Mouse (Mus musculus): ENCODE data around the gene Vmn1r47. TPM values are rescaled to one million over a fixed set of nuclear protein-coding genes. Genes with fewer than 3 reads are reported as not detected.
"Not testable (repeated sequence)": the region's sequence is repeated elsewhere in the genome, so short reads cannot be mapped to it uniquely, and the experiment has no call there.

Gene Vmn1r47
- polyA plus RNA-seq (2016; fragmentation: Nextera tagmentation; extraction: Ambion mirVana), result not detected in 2 replicates

- WGBS, result 93% methylated on average over 1 of the region's 1 CpGs
- H3K4me3 ChIP-seq; H3K4me2 ChIP-seq (replicated peaks); H3K27ac ChIP-seq (replicated peaks); H3K27me3 ChIP-seq; H3K9me3 ChIP-seq; H3K4me1 ChIP-seq; H3K36me3 ChIP-seq; ATAC-seq (ENCODE audit: low FRiP score, low read depth); H3K9ac ChIP-seq (replicated peaks): not testable (repeated sequence)
These were observed at the start of gene Vmn1r47 for GRCm38 (mm10) chr6:90015847-90016246. TSS of gene Vmn1r47 (plus strand) at chr6:90016147.

GRCm38 (mm10) chr6:89966341-89966740 lies 49.6 kb upstream of the Vmn1r47 start:
- Histone ChIP-seq H3K4me3 (no peak overlapping the region), H3K9me3 (no peaks in the 10 kb centered on the region), H3K4me1 (no peaks in the 10 kb centered on the region), H3K9ac (replicated peaks) (no peak overlapping the region), H3K27me3 (no peaks in the 10 kb centered on the region), H3K27ac (replicated peaks) (no peak overlapping the region), H3K4me2 (replicated peaks) (no peak overlapping the region), H3K36me3 (no peaks in the 10 kb centered on the region)
- no peak for ATAC-seq (ENCODE audit: low FRiP score, low read depth)

GRCm38 (mm10) chr6:89969013-89969412 lies 46.9 kb upstream of the Vmn1r47 start, which contains the start of gene Vmn1r46:
TSS of gene Vmn1r46 (plus strand) at chr6:89969313.
- no peak within 1 kb of the TSS for H3K4me3 ChIP-seq
- peaks cover 12% of the 10 kb centered on the region; the same call in 1 of the 2 replicates for H3K9me3 ChIP-seq
- H3K27me3 ChIP-seq, result no peaks in the 10 kb centered on the region
- no peaks in the 10 kb centered on the region for H3K4me1 ChIP-seq
- WGBS, result 65% methylated on average over 2 of the region's 2 CpGs
- no peak within 1 kb of the TSS for H3K9ac ChIP-seq (replicated peaks)
- H3K27ac ChIP-seq (replicated peaks), result no peak within 1 kb of the TSS
- H3K36me3 ChIP-seq, result no peaks in the 10 kb centered on the region
- no peak for ATAC-seq (ENCODE audit: low FRiP score, low read depth)
- no peak within 1 kb of the TSS for H3K4me2 ChIP-seq (replicated peaks)

GRCm38 (mm10) chr6:89985989-89986388 lies 30.0 kb upstream of the Vmn1r47 start:
- H3K9ac ChIP-seq (replicated peaks), result no peak overlapping the region
- no peaks in the 10 kb centered on the region for H3K27me3 ChIP-seq
- no peaks in the 10 kb centered on the region for H3K36me3 ChIP-seq
- WGBS, result 11% methylated on average over 1 of the region's 1 CpGs
- peaks cover 11% of the 10 kb centered on the region; the same call in 1 of the 2 replicates for H3K9me3 ChIP-seq
- ATAC-seq (ENCODE audit: low FRiP score, low read depth), result no peak
- H3K4me3 ChIP-seq, result no peak overlapping the region
- H3K27ac ChIP-seq (replicated peaks), result no peak overlapping the region
- no peak overlapping the region for H3K4me2 ChIP-seq (replicated peaks)
- H3K4me1 ChIP-seq, result no peaks in the 10 kb centered on the region

DNA sequence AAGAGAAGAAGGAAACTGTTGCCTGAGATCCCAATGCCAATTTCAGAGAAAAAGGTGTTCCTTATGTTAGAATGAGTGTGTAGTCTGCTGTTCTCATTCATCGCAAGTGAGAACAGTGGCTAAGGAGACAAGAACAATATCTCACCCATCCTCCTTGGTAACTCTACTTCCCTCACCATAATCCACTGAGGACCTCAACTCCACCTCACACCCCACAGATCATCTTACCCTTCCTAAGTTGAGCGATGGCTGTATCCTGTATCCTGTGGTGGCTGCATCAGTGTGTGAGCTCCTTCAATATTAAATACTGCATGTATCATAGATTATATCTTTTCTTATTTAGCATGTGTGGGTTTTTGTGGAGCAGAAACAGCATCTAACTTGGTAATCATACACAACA lies 20.8 kb downstream of the Vmn1r47 start, which contains the start of gene Vmn1r48:
Gene Vmn1r48, minus strand, starts transcription at position 101 of the 400 bp plus-strand sequence.
- H3K27ac ChIP-seq (replicated peaks); H3K4me2 ChIP-seq (replicated peaks); H3K27me3 ChIP-seq; H3K4me3 ChIP-seq; H3K36me3 ChIP-seq; H3K9ac ChIP-seq (replicated peaks); ATAC-seq (ENCODE audit: low FRiP score, low read depth); H3K4me1 ChIP-seq; H3K9me3 ChIP-seq: not testable (repeated sequence)
- no CpG with 5 or more reads among the region's 2 CpGs for WGBS

Other genes with a start within 250 kb of the Vmn1r47 start
- not detected in 2 replicates for gene Vmn1r42, start 139.7 kb upstream of the Vmn1r47 start, polyA plus RNA-seq (2016; fragmentation: Nextera tagmentation; extraction: Ambion mirVana)
- gene Vmn1r43, start 139.7 kb upstream of the Vmn1r47 start, polyA plus RNA-seq (2016; fragmentation: Nextera tagmentation; extraction: Ambion mirVana), result not detected in 2 replicates
- not detected in 2 replicates for gene Vmn1r44, start 132.5 kb upstream of the Vmn1r47 start, polyA plus RNA-seq (2016; fragmentation: Nextera tagmentation; extraction: Ambion mirVana)
- gene Vmn1r45, start 75.5 kb upstream of the Vmn1r47 start, polyA plus RNA-seq (2016; fragmentation: Nextera tagmentation; extraction: Ambion mirVana), result not detected in 2 replicates
- not detected in 2 replicates for gene Vmn1r46, start 46.8 kb upstream of the Vmn1r47 start, polyA plus RNA-seq (2016; fragmentation: Nextera tagmentation; extraction: Ambion mirVana)
- not detected in 2 replicates for gene Vmn1r48, start 20.7 kb downstream of the Vmn1r47 start, polyA plus RNA-seq (2016; fragmentation: Nextera tagmentation; extraction: Ambion mirVana)
- gene Vmn1r49, start 62.4 kb downstream of the Vmn1r47 start, polyA plus RNA-seq (2016; fragmentation: Nextera tagmentation; extraction: Ambion mirVana), result not detected in 2 replicates
- gene Vmn1r50, start 85.3 kb downstream of the Vmn1r47 start, polyA plus RNA-seq (2016; fragmentation: Nextera tagmentation; extraction: Ambion mirVana), result not detected in 2 replicates
- gene Vmn1r51, start 106.4 kb downstream of the Vmn1r47 start, polyA plus RNA-seq (2016; fragmentation: Nextera tagmentation; extraction: Ambion mirVana), result not detected in 2 replicates
- not detected in 2 replicates for gene Vmn1r52, start 158.7 kb downstream of the Vmn1r47 start, polyA plus RNA-seq (2016; fragmentation: Nextera tagmentation; extraction: Ambion mirVana)
- not detected in 2 replicates for gene V1ra8, start 186.6 kb downstream of the Vmn1r47 start, polyA plus RNA-seq (2016; fragmentation: Nextera tagmentation; extraction: Ambion mirVana)
- not detected in 2 replicates for gene Vmn1r53, start 208.3 kb downstream of the Vmn1r47 start, polyA plus RNA-seq (2016; fragmentation: Nextera tagmentation; extraction: Ambion mirVana)
- not detected in 2 replicates for gene Vmn1r54, start 230.2 kb downstream of the Vmn1r47 start, polyA plus RNA-seq (2016; fragmentation: Nextera tagmentation; extraction: Ambion mirVana)

Measured in midbrain, embryonic 12.5 days (tissue).